Mouse (Mus musculus) intestine, embryonic 16.5 days (tissue): ENCODE results near the gene Mthfs. TPM values are rescaled to one million over a fixed set of nuclear protein-coding genes. Genes with fewer than 3 reads are reported as not detected.
"Not testable (repeated sequence)": the region's sequence is repeated elsewhere in the genome, so short reads cannot be mapped to it uniquely, and the experiment has no call there.

ENCODE experiments used
- ATAC-seq: fragments of 200-750 bp; cut with Nextera tagmentation; 2 replicates; pipeline ENCODE4 v1.8.0; 2017; ENCODE audit warnings: moderate TSS enrichment, moderate library complexity
- H3K27ac ChIP-seq: fragments of 300-500 bp; sonication (generic); 2 replicates; pipeline ENCODE4 v1.5.1; 2014; ENCODE audit warnings: mild to moderate bottlenecking, low read length
- H3K27me3 ChIP-seq: fragments of 300-500 bp; sonication (generic); replicated peaks from 2 replicates; pipeline ENCODE4 v1.6.1; 2014; ENCODE audit warnings: low read length, control low read depth, mixed read lengths; ENCODE audit not compliant: control insufficient read depth, insufficient read depth
- H3K36me3 ChIP-seq: fragments of 300-500 bp; sonication (generic); 2 replicates; pipeline ENCODE4 v1.6.1; 2014; ENCODE audit warnings: low read length, control low read depth; ENCODE audit not compliant: control insufficient read depth, insufficient read depth
- H3K4me1 ChIP-seq: fragments of 300-500 bp; sonication (generic); 2 replicates; pipeline ENCODE4 v1.6.1; 2014; ENCODE audit warnings: low read length, control low read depth, mixed read lengths; ENCODE audit not compliant: control insufficient read depth, insufficient read depth
- H3K4me2 ChIP-seq: fragments of 300-500 bp; sonication (generic); 2 replicates; pipeline ENCODE4 v1.6.1; 2014; ENCODE audit warnings: low read depth, low read length, control low read depth
- H3K4me3 ChIP-seq: fragments of 300-500 bp; sonication (generic); 2 replicates; pipeline ENCODE4 v1.5.1; 2014; ENCODE audit warnings: mild to moderate bottlenecking, low read length
- H3K9ac ChIP-seq: fragments of 300-500 bp; sonication (generic); 2 replicates; pipeline ENCODE4 v1.6.1; 2014; ENCODE audit warnings: low read depth, low read length
- H3K9me3 ChIP-seq: fragments of 300-500 bp; sonication (generic); 2 replicates; pipeline ENCODE4 v1.6.1; 2016; ENCODE audit warnings: low read length, control low read depth; ENCODE audit not compliant: control insufficient read depth
- WGBS: fragments of 180-500 bp; shearing (Covaris S2); extraction: QIAGEN DNeasy Blood & Tissue Kit; methylation state at CpG from one replicate; pipeline ENCODE4 v1.1.7; 2014; 5-methylcytosine and 5-hydroxymethylcytosine counted together
- polyA plus RNA-seq: library from polyadenylated mRNA; unstranded; fragments of >200 nt; fragmentation: Nextera tagmentation; extraction: Ambion mirVana; gene quantifications from 2 replicates; pipeline ENCODE4 v1.2.1, GENCODE M21; 2015

Mthfs gene
- polyA plus RNA-seq, 1 experiment from 2014 or later: 29.8 TPM

GRCm38 (mm10) chr9:89237131-89237530 is 26.7 kb downstream of the Mthfs start:
- not testable (repeated sequence) for H3K36me3 ChIP-seq, H3K4me1 ChIP-seq, H3K9ac ChIP-seq, H3K27ac ChIP-seq, H3K27me3 ChIP-seq, H3K9me3 ChIP-seq, H3K4me2 ChIP-seq, H3K4me3 ChIP-seq, ATAC-seq
- 83% methylated on average over 4 of the region's 4 CpGs for WGBS

DNA sequence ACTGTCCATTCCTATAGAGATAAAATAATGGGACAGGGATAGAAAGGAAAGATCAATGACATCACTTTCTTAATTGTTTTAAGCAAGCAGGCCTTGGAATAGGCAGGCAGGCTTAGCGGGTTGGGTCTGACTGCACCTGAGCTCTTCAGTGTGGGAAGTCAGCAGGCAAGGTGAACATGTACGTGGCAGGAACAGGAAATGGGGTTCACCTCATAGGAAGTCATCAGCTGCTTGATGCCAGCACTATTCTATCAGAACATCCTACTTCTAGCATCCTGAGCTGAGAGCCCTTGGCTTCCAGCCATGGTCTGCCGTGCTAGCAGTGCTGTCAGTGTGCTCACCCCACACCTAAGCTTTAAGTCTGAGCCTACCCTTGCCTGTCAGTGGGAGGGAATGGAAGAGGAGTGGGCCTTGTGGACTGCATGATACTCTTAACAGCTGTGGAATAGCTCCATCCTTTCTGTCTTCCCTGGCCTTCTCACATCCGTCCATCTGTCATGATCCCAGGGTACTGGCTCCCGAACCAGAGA is 28.6 kb downstream of the Mthfs start:
- H3K9me3 ChIP-seq, ATAC-seq, H3K4me1 ChIP-seq, H3K27ac ChIP-seq, H3K27me3 ChIP-seq, H3K4me2 ChIP-seq, H3K4me3 ChIP-seq, H3K36me3 ChIP-seq, H3K9ac ChIP-seq: not testable (repeated sequence)
- WGBS: 79% methylated on average over 4 of the region's 5 CpGs

DNA sequence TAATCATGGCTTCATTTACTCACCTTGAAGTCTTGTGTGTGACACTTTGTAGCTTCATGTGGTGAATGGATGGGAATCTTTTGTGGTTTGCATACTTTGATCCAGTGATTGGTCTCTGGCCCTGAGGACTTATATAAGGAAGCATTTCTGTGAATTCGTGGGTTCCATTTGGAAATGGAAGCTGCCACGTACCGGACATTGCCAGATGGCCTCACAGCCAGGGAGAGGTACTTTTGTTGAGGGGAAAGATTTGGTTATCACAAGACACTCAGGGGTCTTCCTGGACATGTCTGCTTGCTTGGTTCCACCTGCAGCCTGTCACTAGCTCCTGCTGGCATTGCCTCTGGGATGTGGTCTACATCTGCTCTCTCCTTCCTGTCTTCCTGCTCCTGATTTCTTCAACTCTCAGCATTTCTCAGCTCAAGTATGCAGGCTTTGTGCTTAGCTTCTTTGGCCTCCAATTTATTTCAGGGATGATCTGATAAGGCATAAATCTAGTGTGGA is 30.1 kb downstream of the Mthfs start:
- H3K27me3 ChIP-seq, H3K27ac ChIP-seq, H3K36me3 ChIP-seq, H3K4me3 ChIP-seq, H3K4me2 ChIP-seq, ATAC-seq, H3K4me1 ChIP-seq, H3K9me3 ChIP-seq, H3K9ac ChIP-seq: not testable (repeated sequence)
- 78% methylated on average over 3 of the region's 3 CpGs for WGBS

DNA sequence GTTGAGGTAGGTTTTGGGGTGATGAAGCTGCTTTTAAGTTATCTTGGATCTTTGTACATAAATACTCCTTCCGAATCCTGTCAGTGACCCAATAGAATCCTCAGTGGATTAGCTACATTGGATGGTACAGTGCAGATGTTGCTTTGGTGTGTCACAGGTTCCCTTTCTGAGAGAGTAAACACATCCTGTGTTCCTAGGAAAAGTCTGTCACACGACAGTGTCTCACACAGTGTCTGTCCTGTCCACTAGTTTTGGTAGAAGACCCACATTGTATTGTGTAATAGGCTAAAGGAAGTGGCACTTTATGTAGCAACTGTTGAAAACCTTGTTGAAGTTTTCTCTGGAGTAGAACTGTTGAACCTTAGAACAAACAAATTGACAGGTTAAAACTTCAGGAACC is 42.9 kb downstream of the Mthfs start:
- 72% methylated on average over 2 of the region's 2 CpGs for WGBS
- Histone ChIP-seq H3K9ac (no peak overlapping the region), H3K4me3 (no peak overlapping the region), H3K27me3 (no peaks in the 10 kb centered on the region), H3K36me3 (no peaks in the 10 kb centered on the region), H3K4me1 (no peaks in the 10 kb centered on the region), H3K27ac (no peak overlapping the region), H3K4me2 (no peak overlapping the region), H3K9me3 (no peaks in the 10 kb centered on the region)
- ATAC-seq: no peak

- no peak overlapping the region for H3K27ac ChIP-seq
- no peak overlapping the region for H3K9ac ChIP-seq
- H3K4me1 ChIP-seq: no peaks in the 10 kb centered on the region
- no peaks in the 10 kb centered on the region for H3K27me3 ChIP-seq
- H3K36me3 ChIP-seq: no peaks in the 10 kb centered on the region
- H3K4me3 ChIP-seq: no peak overlapping the region
- no peak for ATAC-seq
- WGBS: 92% methylated on average over 12 of the region's 12 CpGs
- H3K9me3 ChIP-seq: no peaks in the 10 kb centered on the region
- no peak overlapping the region for H3K4me2 ChIP-seq
Measured at GRCm38 (mm10) chr9:89256556-89257335, 46.3 kb downstream of the Mthfs start.

- no peaks in the 10 kb centered on the region for H3K9me3 ChIP-seq
- H3K4me2 ChIP-seq: no peak overlapping the region
- no peaks in the 10 kb centered on the region for H3K27me3 ChIP-seq
- H3K27ac ChIP-seq: no peak overlapping the region
- no peak for ATAC-seq
- no peaks in the 10 kb centered on the region for H3K36me3 ChIP-seq
- WGBS: 94% methylated on average over 3 of the region's 3 CpGs
- H3K4me1 ChIP-seq: no peaks in the 10 kb centered on the region
- H3K9ac ChIP-seq: no peak overlapping the region
- no peak overlapping the region for H3K4me3 ChIP-seq
Measured at GRCm38 (mm10) chr9:89263968-89264367, 53.5 kb downstream of the Mthfs start.

DNA sequence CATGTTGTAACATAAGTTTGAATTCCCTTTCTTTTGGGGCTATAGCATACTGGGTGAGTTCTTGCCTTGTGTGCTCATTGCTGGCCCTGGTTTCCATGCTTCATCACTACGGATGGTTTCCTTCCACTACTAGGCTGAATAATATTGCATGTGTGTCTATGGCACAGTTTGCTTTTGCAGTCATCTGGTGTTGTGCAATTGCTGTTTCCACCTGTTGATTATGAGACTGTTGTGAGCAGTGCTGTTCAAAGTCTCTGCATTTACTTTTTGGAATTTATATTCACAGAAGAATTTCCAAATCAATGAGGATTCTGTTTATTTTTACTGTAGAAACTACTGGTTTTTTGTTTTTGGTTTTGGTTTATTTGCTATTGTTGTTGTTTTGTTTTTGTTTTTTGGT is 54.1 kb downstream of the Mthfs start:
- H3K36me3 ChIP-seq: no peaks in the 10 kb centered on the region
- 80% methylated on average over 1 of the region's 1 CpGs for WGBS
- H3K27me3 ChIP-seq: no peaks in the 10 kb centered on the region
- H3K9ac ChIP-seq: no peak overlapping the region
- H3K4me2 ChIP-seq: no peak overlapping the region
- ATAC-seq: no peak
- no peaks in the 10 kb centered on the region for H3K4me1 ChIP-seq
- H3K27ac ChIP-seq: no peak overlapping the region
- no peak overlapping the region for H3K4me3 ChIP-seq
- no peaks in the 10 kb centered on the region for H3K9me3 ChIP-seq

DNA sequence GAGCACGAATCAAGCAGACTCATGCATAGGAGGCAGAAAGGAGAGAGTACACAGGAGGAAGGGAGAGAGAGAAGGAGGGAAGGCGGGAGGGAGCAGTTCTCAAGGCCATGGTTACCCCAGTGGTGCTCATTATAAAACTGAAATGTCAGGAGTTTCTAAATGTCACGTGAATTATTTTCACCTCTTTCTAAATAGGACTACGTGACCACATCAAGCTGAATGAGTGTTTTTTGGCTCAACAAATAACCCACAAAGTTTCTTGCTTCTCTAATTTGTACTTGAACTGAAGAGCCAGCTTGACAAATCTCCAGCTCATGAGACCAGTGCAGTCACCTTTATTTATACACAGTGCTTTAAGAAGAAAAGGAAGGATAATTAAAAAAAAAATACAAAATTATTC is 56.6 kb downstream of the Mthfs start:
- ATAC-seq: no peak
- 62% methylated on average over 4 of the region's 4 CpGs for WGBS
- H3K4me1 ChIP-seq: no peaks in the 10 kb centered on the region
- H3K36me3 ChIP-seq: no peaks in the 10 kb centered on the region
- H3K27me3 ChIP-seq: no peaks in the 10 kb centered on the region
- H3K9me3 ChIP-seq: no peaks in the 10 kb centered on the region
- H3K9ac ChIP-seq: no peak overlapping the region
- no peak overlapping the region for H3K4me3 ChIP-seq
- no peak overlapping the region for H3K27ac ChIP-seq
- H3K4me2 ChIP-seq: no peak overlapping the region

GRCm38 (mm10) chr9:89267572-89267971 is 57.1 kb downstream of the Mthfs start:
- no peak overlapping the region for H3K4me2 ChIP-seq
- no peak for ATAC-seq
- 70% methylated on average over 5 of the region's 5 CpGs for WGBS
- H3K36me3 ChIP-seq: no peaks in the 10 kb centered on the region
- H3K27ac ChIP-seq: no peak overlapping the region
- no peaks in the 10 kb centered on the region for H3K4me1 ChIP-seq
- H3K9me3 ChIP-seq: no peaks in the 10 kb centered on the region
- H3K4me3 ChIP-seq: no peak overlapping the region
- H3K9ac ChIP-seq: no peak overlapping the region
- H3K27me3 ChIP-seq: no peaks in the 10 kb centered on the region
